Mouse (Mus musculus) C2C12 (cell line): Measurements from ENCODE around the gene Gm42372.

Experiments
- CTCF ChIP-seq: IDR thresholded peaks from one replicate; pipeline ENCODE4 v1.5.1; 2011; ENCODE audit not compliant: control insufficient read depth, insufficient read depth, insufficient read length
- USF1 ChIP-seq: IDR thresholded peaks from one replicate; pipeline ENCODE4 v1.6.1; 2011; ENCODE audit warnings: low read depth, mild to moderate bottlenecking, control low read depth, moderate library complexity

DNA sequence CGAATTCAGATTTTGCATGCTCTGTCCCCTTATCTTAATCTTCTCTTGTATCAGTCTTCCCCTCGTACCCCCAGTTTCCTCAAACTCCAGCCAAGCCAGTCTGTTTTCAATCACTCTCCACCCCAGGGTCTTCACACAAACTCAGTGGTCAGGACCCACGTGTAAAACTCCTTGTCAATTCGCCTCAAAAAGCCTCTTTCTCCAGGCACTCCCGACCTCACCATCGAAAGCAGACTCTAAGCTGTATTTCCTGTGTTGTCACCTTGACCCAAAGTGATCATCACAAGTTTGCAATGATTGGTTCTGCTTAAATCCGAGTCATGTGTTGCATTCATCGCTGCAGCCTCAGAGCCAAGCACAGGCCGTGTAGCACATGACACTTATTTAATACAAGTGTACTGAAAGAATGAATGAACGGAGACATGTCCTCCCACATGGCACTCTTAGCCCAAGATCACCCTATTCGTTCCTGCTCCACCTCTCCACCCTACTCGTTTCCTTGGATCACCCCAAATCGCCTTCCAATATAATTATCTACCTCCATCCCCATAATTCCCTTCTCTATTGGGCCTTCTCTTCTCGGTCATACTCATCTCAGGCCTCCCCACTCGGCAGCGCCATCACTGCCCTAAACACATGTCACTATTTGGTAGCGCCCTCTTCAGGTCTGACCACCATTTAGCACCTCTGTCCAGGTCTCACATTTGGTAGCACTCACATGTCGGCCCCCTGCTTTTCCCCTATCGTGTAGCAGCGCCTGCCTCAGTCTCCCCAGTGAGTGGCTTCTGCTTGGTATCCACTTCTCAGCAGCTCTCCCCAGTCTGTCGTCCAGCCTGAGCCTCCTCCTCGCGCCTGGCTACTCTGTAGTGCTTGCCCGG lies 44.1 kb downstream of the Gm42372 start:
- TF ChIP-seq CTCF (peak; percentile 68), USF1 (no peak)
